Mouse (Mus musculus) right cerebral cortex, adult 2 months (tissue): Measurements from ENCODE around the gene Heca.
"Not testable (repeated sequence)": the region's sequence is repeated elsewhere in the genome, so short reads cannot be mapped to it uniquely, and the experiment has no call there.

ENCODE experiments used
- DNase-seq, 2 experiments: peaks; one replicate each; pipeline ENCODE4 v3.0.0; 2021 to 2022; ENCODE audit warnings: low spot score in 2 of 2

Gene Heca

DNA sequence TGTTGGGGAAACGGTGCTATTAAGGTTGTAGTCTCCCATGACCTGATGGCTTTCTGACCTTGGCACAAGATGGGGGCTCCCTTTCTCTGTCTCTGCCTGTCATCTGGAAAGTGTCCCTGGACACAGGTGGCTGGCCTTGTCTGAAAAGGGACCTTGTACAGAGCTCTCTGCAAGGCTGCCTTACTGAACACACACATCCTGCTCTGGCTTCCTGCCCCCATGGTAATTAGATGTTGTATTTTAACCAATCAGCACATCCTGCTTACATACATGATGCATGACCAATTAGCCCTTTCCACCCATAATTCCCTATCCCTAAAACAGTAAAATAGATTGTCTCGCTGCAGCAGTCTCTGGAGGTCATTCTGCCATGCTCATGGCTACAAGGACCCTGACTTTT, 67.1 kb downstream of the Heca start:
- DNase-seq = no peak

- no peak for DNase-seq
Observed at GRCm38 (mm10) chr10:17880038-17880437, 67.8 kb downstream of the Heca start.

DNA sequence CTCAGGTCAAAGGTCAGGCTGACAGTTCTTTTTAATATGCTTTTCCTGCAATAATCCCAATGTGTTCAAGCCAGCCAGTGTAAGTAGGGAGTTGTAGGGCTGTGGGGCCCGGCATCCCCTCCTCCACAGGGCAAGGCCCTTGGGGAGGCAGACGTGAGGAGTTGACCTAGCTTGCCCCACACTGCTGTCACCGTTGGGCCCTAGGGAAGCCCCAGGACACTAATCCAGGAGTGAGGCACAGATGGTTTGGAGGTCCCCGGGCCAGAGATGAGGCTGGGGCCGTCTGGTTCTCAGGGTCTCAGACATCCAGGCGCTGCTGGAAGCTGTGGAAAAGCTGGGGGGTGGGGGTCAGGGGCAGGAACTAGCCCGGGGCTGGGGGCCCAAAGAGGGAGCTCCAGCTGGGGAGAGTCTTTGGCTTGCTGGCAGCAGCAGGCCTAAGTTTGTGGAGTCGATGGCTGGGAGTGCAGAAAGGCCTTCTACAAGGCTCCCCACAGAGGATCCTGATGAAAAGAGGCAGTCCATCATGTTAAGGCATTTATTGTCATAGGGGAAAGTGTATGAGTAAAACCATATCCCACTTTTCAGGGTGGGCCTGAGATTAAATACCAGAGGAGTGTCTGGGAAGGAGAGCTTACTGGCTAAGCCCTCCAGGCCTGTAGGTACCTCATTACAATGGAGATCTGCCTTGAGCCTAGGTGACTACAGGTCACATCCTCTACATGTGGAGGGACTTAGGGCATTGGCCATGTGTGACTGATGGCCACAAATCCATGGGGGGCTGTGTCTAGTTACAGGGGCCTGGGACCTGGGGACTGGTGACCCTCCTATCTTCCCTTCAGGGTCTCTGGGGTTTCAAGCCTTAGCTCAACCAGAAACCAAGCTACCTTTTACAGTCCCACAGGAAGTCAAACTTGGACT, 69.6 kb downstream of the Heca start:
- DNase-seq = no peak

DNA sequence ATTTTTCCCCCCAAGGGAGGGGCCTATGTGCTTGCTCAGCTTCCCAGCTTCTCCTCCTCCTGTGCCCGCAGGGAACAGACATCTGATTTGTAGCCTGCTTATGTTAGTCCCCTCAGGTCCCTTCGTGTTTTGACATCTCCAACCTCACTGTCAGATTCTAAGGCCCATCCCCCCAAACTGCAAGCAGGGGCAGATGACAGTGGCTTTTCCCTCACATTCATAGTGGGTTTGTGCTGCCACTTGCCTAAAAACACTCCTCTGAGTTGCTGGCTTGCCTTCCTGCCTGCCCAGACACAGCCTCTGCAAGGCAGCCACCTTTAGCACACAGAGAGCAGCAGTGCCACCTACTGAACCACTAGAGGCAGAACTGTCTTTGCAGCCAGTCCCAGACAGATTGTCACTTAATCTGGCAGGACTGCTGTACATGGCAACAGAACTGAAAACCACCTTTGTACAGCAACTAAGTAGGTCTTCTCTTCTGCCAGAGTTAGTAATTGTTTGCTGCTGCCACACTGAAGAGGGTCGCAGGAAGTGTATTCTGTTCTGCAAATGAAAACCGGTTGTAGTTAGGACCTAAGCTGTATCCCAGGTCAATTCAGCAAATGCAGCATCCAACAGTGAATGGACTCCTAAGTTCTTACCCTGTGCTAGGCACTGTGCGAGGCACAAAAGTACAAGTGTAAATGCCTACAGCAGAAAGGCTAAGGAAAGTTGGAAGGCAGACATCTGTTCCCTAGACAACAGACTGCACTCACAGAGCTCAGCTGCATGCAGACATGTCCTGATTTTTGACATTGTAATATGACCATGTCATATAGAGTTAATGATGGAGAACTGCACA, 77.8 kb downstream of the Heca start:
- peak; percentile 74 to 77 for DNase-seq

DNA sequence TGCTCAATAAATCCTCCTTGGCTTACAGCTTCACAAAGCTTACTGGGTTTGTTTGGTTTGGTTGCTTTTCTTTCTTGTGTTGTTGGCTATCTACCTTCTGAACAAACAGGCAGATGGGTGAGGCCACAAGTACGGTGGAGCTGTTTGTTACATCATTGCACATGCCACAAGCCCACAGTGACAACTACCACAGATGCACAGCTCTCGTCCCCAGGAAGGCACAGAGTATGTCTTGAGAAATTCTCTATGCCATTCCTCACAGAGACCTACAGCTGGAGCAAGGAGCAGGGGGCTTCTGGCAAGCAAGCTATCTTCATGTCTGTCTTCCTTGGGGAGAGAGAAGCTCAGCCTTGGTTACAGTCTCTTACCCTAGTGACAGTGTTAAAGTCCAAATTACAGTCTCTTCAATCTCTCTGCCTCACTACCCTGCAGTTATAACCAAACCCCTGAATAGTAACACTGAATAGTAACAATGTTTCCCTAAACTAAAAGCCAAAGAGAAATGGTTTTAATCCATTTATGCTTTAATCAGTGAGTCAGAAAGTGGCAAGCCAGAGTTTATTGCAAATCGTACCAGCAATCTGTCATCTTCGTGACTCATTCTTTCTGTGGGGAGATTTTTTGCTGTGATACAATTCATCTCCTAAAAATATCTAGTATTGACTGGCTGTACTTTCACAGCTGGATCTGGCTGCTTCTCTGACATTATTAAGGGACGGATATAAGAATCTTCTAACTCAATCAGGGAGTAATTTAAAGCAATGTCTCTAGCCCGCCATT, 87.0 kb downstream of the Heca start:
- peak in 1 of 2 experiments; percentile 24 for DNase-seq

DNA sequence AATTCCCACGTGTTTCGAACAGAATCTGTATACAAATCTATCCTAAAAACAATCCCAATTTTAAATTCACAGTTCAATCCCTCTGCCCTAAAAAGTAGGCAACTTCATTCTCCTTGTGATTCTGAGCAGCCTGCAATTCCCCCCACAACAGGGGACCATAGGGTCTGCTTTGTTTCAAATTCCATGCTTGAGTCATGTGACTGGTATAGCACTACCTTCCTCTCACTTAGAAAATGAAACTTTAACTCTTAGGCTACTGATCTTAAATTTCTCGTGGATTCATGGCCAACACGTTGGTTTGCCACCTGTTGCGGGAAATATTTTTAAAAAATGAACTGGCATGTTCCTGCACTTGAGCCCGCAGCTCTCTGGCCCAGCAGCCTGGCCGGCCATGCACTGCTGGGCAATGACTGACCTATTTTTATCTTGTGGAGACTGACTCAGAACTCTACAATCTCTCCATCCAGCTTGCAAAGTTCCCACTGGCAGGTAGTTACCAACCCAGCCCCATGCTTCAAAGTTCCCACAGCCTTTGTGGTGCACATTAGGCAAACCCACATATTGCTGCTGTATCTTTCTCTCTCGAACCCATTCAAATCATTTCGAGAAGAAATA, 90.1 kb downstream of the Heca start:
- no peak for DNase-seq

GRCm38 (mm10) chr10:17844781-17845537, 102.9 kb downstream of the Heca start:
- peak; percentile 55 to 56 for DNase-seq

- peak; percentile 31 to 41 for DNase-seq
Observed at GRCm38 (mm10) chr10:17842030-17842429, 105.8 kb downstream of the Heca start.

DNA sequence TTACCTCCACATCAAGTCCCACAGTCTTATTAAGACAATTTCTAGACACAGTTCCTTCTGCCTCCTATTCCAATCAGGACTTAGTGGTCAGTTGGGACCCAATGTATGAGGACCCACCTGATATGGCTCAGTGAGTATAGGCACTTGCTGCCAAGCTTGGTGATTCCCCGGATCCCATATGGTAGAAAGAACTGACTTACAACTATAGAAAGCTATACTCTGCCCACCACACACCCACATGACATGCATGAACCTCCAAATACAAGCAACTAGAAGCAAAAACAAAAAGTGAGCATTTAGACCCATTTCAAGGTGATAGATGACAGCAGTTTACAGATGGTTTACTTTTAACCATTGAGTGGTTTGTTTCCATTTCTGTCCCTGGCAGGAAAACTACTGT, 111.6 kb downstream of the Heca start:
- peak in 1 of 2 experiments; percentile 13 for DNase-seq

DNA sequence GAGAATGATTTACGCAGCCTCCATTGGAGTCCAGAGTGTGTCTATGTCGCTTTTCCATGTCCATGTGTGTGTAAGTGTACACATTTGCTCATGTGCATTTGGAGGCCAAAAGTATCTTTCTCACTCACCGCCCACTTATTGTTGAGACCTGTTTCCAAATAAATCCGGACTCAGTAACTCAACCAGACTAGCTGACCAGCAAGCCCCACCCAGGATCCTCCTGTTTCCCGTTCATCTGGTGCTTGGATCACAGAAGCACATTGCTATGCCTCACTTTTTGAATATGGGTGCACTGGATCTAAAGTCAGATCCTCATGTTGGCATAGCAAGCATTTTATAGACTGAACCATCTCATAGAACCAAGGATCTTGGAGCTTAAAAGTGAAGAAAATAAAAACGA, 112.8 kb downstream of the Heca start:
- no peak for DNase-seq

DNA sequence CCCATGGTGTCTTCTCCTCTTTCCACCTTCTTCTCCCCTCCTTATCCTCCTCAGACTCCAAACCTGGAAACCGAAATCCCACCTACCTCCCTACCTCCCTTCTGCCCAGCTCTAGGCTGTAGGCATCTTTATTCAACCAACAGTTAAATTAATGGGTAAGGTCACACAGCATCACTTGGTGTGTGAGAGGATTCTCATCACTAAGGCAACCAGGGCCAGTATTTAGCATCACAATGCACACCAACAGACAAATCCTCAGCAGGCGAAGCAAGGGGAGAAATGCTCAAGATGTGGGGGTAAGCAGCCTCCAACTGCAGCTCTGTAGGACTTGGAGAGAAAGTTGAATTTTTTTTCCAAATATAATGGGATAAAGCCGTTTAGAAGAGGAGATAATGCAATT, 116.8 kb downstream of the Heca start:
- no peak for DNase-seq

DNA sequence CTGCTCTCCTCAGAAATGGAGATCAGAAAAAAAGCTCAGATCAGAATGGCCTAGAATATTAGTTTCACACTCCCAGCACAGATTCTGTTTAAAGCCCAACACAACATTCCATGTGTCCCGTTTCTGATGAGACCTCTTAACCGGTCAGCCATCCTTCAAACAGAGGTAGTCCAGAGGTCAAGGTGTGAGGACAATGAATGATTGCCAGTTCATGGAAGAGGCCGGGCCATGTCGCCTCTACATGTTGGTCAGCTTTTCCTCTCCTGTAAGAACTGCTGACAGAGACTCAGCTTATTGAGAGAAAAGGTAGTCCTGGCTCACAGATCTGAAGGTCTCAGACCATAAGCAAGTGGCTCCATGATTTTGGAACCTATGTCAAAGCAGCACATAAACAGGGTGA, 118.7 kb downstream of the Heca start:
- no peak for DNase-seq

- no peak for DNase-seq
Observed at GRCm38 (mm10) chr10:17827391-17827790, 120.5 kb downstream of the Heca start.

GRCm38 (mm10) chr10:17820422-17820821, 127.4 kb downstream of the Heca start:
- DNase-seq = not testable (repeated sequence)
